Mouse (Mus musculus) hindbrain, embryonic 11.5 days (tissue): ENCODE results near the gene Dkk3. TPM values are rescaled to one million over a fixed set of nuclear protein-coding genes. Genes with fewer than 3 reads are reported as not detected.

Experiments used
- ATAC-seq: fragments of 200-750 bp; cut with Nextera tagmentation; 2 replicates; pipeline ENCODE4 v1.8.0; 2017; ENCODE audit warnings: mild to moderate bottlenecking, moderate TSS enrichment, moderate library complexity; ENCODE audit not compliant: low FRiP score
- DNase-seq: peaks from one replicate; pipeline ENCODE4 v3.0.0-alpha.2; 2015; ENCODE audit warnings: low spot score
- H3K27ac ChIP-seq: fragments of 300-500 bp; sonication (generic); 2 replicates; pipeline ENCODE4 v1.5.1; 2014; ENCODE audit warnings: mild to moderate bottlenecking, low read depth, low read length
- H3K27me3 ChIP-seq: fragments of 300-500 bp; sonication (generic); 2 replicates; pipeline ENCODE4 v1.6.1; 2014; ENCODE audit warnings: mild to moderate bottlenecking, low read length, moderate library complexity, mixed read lengths; ENCODE audit not compliant: control insufficient read depth, insufficient read depth
- H3K36me3 ChIP-seq: fragments of 300-500 bp; sonication (generic); 2 replicates; pipeline ENCODE4 v1.6.1; 2014; ENCODE audit warnings: mild to moderate bottlenecking, low read length, moderate library complexity, mixed read lengths; ENCODE audit not compliant: control insufficient read depth, insufficient read depth
- H3K4me1 ChIP-seq: fragments of 300-500 bp; sonication (generic); replicated peaks from 2 replicates; pipeline ENCODE4 v1.6.1; 2014; ENCODE audit warnings: low read length, mixed read lengths; ENCODE audit not compliant: control insufficient read depth, insufficient read depth
- H3K4me2 ChIP-seq: fragments of 300-500 bp; sonication (generic); replicated peaks from 2 replicates; pipeline ENCODE4 v1.6.1; 2014; ENCODE audit warnings: mild to moderate bottlenecking, low read depth, low read length
- H3K4me3 ChIP-seq: fragments of 300-500 bp; sonication (generic); 2 replicates; pipeline ENCODE4 v1.5.1; 2014; ENCODE audit warnings: low read depth, low read length
- H3K9ac ChIP-seq: fragments of 300-500 bp; sonication (generic); 2 replicates; pipeline ENCODE4 v1.6.1; 2014; ENCODE audit warnings: low read depth, low read length
- H3K9me3 ChIP-seq: fragments of 300-500 bp; sonication (generic); 2 replicates; pipeline ENCODE4 v1.6.1; 2016; ENCODE audit warnings: low read length; ENCODE audit not compliant: control insufficient read depth
- WGBS: fragments of 180-500 bp; shearing (Covaris S2); extraction: QIAGEN DNeasy Blood & Tissue Kit; methylation state at CpG from one replicate; pipeline ENCODE4 v1.1.7; 2014; 5-methylcytosine and 5-hydroxymethylcytosine counted together
- polyA plus RNA-seq: library from polyadenylated mRNA; unstranded; fragments of >200 nt; fragmentation: Nextera tagmentation; extraction: Ambion mirVana; gene quantifications from 2 replicates; pipeline ENCODE4 v1.2.1, GENCODE M21; 2014

Dkk3 gene
- polyA plus RNA-seq, 1 experiment from 2014 or later: 10.6 TPM

GRCm38 (mm10) chr7:112086186-112086585, 72.7 kb downstream of the Dkk3 start:
- no peaks in the 10 kb centered on the region for H3K27me3 ChIP-seq
- no peak overlapping the region for H3K27ac ChIP-seq
- no peaks in the 10 kb centered on the region for H3K9me3 ChIP-seq
- H3K4me2 ChIP-seq: no peak overlapping the region
- ATAC-seq (no peak), DNase-seq (no peak)
- no peak overlapping the region for H3K9ac ChIP-seq
- H3K36me3 ChIP-seq: peaks cover 11% of the 10 kb centered on the region
- H3K4me3 ChIP-seq: no peak overlapping the region
- WGBS: 93% methylated on average over 2 of the region's 2 CpGs
- no peaks in the 10 kb centered on the region for H3K4me1 ChIP-seq

GRCm38 (mm10) chr7:112085062-112085461, 73.8 kb downstream of the Dkk3 start:
- ATAC-seq: no peak

GRCm38 (mm10) chr7:112084222-112084621, 74.6 kb downstream of the Dkk3 start:
- DNase-seq: no peak
- Histone ChIP-seq H3K4me1 (no peaks in the 10 kb centered on the region), H3K4me3 (no peak overlapping the region), H3K27ac (no peak overlapping the region), H3K27me3 (no peaks in the 10 kb centered on the region), H3K9me3 (no peaks in the 10 kb centered on the region), H3K9ac (no peak overlapping the region), H3K36me3 (peaks cover 11% of the 10 kb centered on the region), H3K4me2 (no peak overlapping the region)
- ATAC-seq: no peak
- WGBS: 86% methylated on average over 2 of the region's 2 CpGs

More at GRCm38 (mm10) chr7:112085062-112085461, 73.8 kb downstream of the Dkk3 start:
- H3K36me3 ChIP-seq: peaks cover 11% of the 10 kb centered on the region
- H3K9ac ChIP-seq: no peak overlapping the region
- H3K4me1 ChIP-seq: no peaks in the 10 kb centered on the region
- DNase-seq: peak; percentile 92
- H3K27me3 ChIP-seq: no peaks in the 10 kb centered on the region
- H3K4me3 ChIP-seq: no peak overlapping the region
- H3K9me3 ChIP-seq: no peaks in the 10 kb centered on the region
- H3K27ac ChIP-seq: no peak overlapping the region
- WGBS: 53% methylated on average over 4 of the region's 4 CpGs
- no peak overlapping the region for H3K4me2 ChIP-seq

- H3K4me3 ChIP-seq: no peak overlapping the region
These were observed 76.2 kb downstream of the Dkk3 start for GRCm38 (mm10) chr7:112082636-112083035.

GRCm38 (mm10) chr7:112074868-112075267, 84.0 kb downstream of the Dkk3 start:
- H3K27ac ChIP-seq: no peak overlapping the region
- no peak overlapping the region for H3K4me3 ChIP-seq
- no peaks in the 10 kb centered on the region for H3K9me3 ChIP-seq
- no peaks in the 10 kb centered on the region for H3K36me3 ChIP-seq
- no peaks in the 10 kb centered on the region for H3K4me1 ChIP-seq
- ATAC-seq (no peak), DNase-seq (no peak)
- H3K27me3 ChIP-seq: no peaks in the 10 kb centered on the region
- no peak overlapping the region for H3K9ac ChIP-seq
- no peak overlapping the region for H3K4me2 ChIP-seq
- WGBS: 89% methylated on average over 5 of the region's 5 CpGs

More at GRCm38 (mm10) chr7:112082636-112083035, 76.2 kb downstream of the Dkk3 start:
- DNase-seq (no peak), ATAC-seq (no peak)
- Histone ChIP-seq H3K27me3 (no peaks in the 10 kb centered on the region), H3K4me1 (no peaks in the 10 kb centered on the region), H3K9me3 (no peaks in the 10 kb centered on the region), H3K9ac (no peak overlapping the region), H3K4me2 (no peak overlapping the region), H3K27ac (no peak overlapping the region), H3K36me3 (peaks cover 8% of the 10 kb centered on the region; the same call in 1 of the 2 replicates)
- WGBS: 91% methylated on average over 1 of the region's 1 CpGs

Other genes starting within 250 kb of the Dkk3 start
- gene Usp47, start 135.6 kb downstream of the Dkk3 start, polyA plus RNA-seq: 94.4 and 108 TPM in 2 replicates
- gene Mical2, start 66.8 kb upstream of the Dkk3 start, polyA plus RNA-seq: 1.2 and 1.7 TPM in 2 replicates